Mouse (Mus musculus): Measurements from ENCODE around the gene Grin1. TPM values are rescaled to one million over a fixed set of nuclear protein-coding genes. Genes with fewer than 3 reads are reported as not detected.

Gene Grin1
- polyA plus RNA-seq, 1 experiment: 0.02 TPM

DNA sequence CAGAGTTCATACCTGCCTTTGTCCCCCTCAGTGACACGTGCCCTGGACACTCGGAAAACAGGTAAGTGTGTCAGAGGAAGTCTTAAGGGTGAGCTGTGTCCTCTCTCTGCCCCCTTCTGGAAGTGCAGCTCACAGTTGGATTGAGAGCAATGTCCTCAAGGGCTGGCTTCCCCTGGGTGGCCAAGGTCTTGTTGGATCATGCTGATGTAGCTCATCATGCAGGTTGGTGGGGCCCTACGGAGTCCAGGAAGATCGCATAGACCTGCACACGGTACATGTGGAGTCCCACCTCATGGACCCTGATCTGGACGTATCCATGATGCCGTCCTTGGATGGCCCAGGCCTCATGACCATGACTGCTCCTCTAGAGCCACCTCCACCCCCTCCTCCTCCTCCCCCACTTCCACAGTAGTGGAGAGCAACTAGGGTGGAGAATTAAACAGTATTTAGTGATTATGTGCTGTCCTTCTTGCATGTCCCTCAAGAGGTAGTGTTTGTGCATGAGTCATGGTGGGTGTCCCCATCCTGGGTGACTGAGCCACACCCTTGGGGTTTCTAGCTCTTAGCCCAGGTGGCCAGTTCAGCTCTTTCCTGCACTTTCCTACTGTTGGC is 30.1 kb downstream of the Grin1 start:
- Histone ChIP-seq H3K79me3 (ENCODE audit: low read depth) (no peaks in the 10 kb centered on the region), H3ac (ENCODE audit: control insufficient read depth, insufficient read length, low read depth) (no peak overlapping the region), H3K4me3 (ENCODE audit: insufficient read depth, poor library complexity, severe bottlenecking) (no peak overlapping the region), H3K36me3 (ENCODE audit: control insufficient read depth, insufficient read depth) (peaks cover 23% of the 10 kb centered on the region), H3K79me2 (ENCODE audit: control insufficient read depth, insufficient read depth) (no peaks in the 10 kb centered on the region), H3K27me3 (ENCODE audit: control insufficient read depth, insufficient read depth, insufficient read length) (peaks cover 48% of the 10 kb centered on the region)
- TF ChIP-seq CTCF (IDR thresholded peaks at IDR 0.05; ENCODE audit: control insufficient read depth, insufficient read depth, insufficient read length) (no peak), USF1 (IDR thresholded peaks at IDR 0.05; ENCODE audit: low read depth) (no peak), MYOD1 (IDR thresholded peaks at IDR 0.05; ENCODE audit: control insufficient read depth, insufficient read length, low read depth) (no peak), MYOG (IDR thresholded peaks at IDR 0.05; ENCODE audit: control insufficient read depth, extremely low read depth, insufficient read length) (no peak), CEBPB (IDR thresholded peaks at IDR 0.05; ENCODE audit: low read depth) (no peak), MAX (IDR thresholded peaks at IDR 0.05) (no peak), FOSL1 (IDR thresholded peaks at IDR 0.05; ENCODE audit: insufficient read depth, low read length, poor library complexity, severe bottlenecking) (no peak)

DNA sequence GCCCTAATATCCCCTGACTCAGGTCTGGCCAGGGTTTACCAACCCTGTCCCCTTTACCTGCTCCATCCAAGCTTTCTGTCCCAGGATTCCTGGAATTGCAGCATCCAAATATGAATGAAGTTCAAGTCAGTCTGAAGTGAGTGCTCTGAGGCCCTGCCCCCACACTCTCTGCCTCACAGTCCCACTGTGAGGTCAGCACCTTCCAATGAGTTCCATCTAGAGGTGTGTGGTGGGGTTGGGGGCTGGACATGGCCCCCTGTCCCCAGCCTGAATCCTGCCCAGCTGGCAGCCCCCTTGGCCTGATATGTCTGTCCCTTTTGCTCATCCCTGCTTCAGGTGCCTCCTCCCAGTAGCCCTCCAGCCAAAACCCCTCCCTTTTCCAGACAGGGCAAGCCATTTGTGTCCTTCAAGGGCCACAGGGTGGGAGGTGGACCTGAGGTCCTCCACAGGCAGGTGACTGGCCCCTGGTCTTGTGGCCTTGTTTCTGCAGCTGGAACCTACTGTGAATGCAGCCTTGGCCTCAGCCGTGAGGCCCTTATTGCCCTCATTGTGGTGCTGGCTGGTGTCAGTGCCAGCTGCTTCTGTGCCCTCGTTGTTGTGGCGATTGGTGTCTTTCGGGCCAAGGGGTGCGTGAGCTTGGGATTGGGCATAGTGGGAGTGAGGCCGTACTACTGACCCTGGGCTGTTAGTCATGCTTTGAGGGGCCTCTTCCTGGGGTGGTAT is 30.9 kb downstream of the Grin1 start, which contains the start of gene Tmem210:
Gene Tmem210, plus strand, starts transcription at position 219 of the 723 bp plus-strand sequence.
- peaks cover 42% of the 10 kb centered on the region for H3K27me3 ChIP-seq (ENCODE audit: control insufficient read depth, insufficient read depth, insufficient read length)
- TF ChIP-seq MAX (IDR thresholded peaks at IDR 0.05) (no peak), MYOG (IDR thresholded peaks at IDR 0.05; ENCODE audit: control insufficient read depth, extremely low read depth, insufficient read length) (no peak), FOSL1 (IDR thresholded peaks at IDR 0.05; ENCODE audit: insufficient read depth, low read length, poor library complexity, severe bottlenecking) (no peak), USF1 (IDR thresholded peaks at IDR 0.05; ENCODE audit: low read depth) (no peak), CEBPB (IDR thresholded peaks at IDR 0.05; ENCODE audit: low read depth) (no peak), CTCF (IDR thresholded peaks at IDR 0.05; ENCODE audit: control insufficient read depth, insufficient read depth, insufficient read length) (no peak), MYOD1 (IDR thresholded peaks at IDR 0.05; ENCODE audit: control insufficient read depth, insufficient read length, low read depth) (no peak)

DNA sequence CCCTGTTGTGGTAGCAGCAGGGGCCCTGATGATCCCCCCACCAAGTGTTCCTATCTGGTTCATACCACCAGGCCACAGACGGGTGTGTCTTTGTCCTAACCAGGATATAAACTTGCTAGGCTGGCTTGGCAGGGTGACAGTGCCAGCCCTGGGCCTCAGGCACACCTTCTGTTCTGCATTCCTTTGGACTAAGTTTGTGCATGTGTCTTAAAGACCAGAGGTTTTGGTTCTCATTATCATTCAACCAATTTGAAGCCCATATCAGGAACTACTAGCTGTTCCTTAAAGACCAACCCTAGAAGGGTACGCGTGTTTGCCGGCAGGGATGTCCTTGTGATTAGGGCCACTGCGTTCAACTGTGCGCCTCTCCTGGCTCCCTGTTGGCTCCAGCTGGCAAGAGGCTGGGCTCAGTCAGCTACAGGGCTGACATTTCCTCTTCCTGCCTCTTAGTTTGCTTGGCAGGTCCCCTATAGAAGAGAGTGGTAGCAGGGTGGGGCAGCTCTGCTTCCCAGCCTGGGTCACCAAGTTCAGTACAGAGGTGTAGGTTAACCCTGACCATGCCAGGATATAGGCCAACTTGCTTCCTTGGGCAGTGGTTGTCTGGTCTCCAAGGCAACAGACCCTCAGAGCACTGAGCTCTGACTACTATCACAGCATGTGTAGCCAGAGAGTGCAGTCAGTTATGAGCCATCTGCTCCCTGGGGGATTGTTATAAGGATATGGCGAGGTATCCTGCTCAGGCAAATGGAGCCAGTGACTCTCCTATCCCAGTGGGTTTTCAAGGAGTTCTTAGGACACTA is 31.9 kb downstream of the Grin1 start:
- Histone ChIP-seq H3K36me3 (ENCODE audit: control insufficient read depth, insufficient read depth) (peaks cover 39% of the 10 kb centered on the region), H3K79me2 (ENCODE audit: control insufficient read depth, insufficient read depth) (no peaks in the 10 kb centered on the region), H3K79me3 (ENCODE audit: low read depth) (no peaks in the 10 kb centered on the region), H3ac (ENCODE audit: control insufficient read depth, insufficient read length, low read depth) (no peak overlapping the region), H3K27me3 (ENCODE audit: control insufficient read depth, insufficient read depth, insufficient read length) (peaks cover 38% of the 10 kb centered on the region), H3K4me3 (ENCODE audit: insufficient read depth, poor library complexity, severe bottlenecking) (no peak overlapping the region)
- TF ChIP-seq MYOG (IDR thresholded peaks at IDR 0.05; ENCODE audit: control insufficient read depth, extremely low read depth, insufficient read length) (no peak), CTCF (IDR thresholded peaks at IDR 0.05; ENCODE audit: control insufficient read depth, insufficient read depth, insufficient read length) (no peak), MAX (IDR thresholded peaks at IDR 0.05) (no peak), FOSL1 (IDR thresholded peaks at IDR 0.05; ENCODE audit: insufficient read depth, low read length, poor library complexity, severe bottlenecking) (no peak)

More for the DNA sequence above, 30.9 kb downstream of the Grin1 start, which contains the start of gene Tmem210:
- Histone ChIP-seq H3ac (ENCODE audit: control insufficient read depth, insufficient read length, low read depth) (no peak within 1 kb of the TSS), H3K36me3 (ENCODE audit: control insufficient read depth, insufficient read depth) (peaks cover 29% of the 10 kb centered on the region), H3K79me2 (ENCODE audit: control insufficient read depth, insufficient read depth) (no peaks in the 10 kb centered on the region), H3K79me3 (ENCODE audit: low read depth) (no peaks in the 10 kb centered on the region), H3K4me3 (ENCODE audit: insufficient read depth, poor library complexity, severe bottlenecking) (no peak within 1 kb of the TSS)

DNA sequence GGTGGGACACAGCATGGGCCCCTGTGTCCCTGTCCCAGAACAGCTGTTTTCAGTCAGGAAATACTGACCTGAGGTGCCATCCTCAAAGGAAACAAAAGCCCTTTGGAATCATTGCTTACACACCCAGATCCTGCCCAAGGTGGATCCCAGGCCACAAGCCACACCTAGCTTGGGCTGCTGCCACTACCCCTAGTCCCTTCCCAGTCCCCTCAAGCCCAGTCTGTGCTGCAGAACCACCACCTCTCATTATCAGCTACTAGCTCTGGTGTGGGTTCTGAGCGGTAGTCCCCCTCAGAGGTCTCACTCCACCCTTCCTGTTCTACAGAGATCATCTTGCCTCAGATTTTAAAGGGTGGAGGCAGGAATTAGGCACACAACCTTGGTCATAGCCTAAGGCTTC is 32.7 kb downstream of the Grin1 start:
- no peak overlapping the region for H3ac ChIP-seq (ENCODE audit: control insufficient read depth, insufficient read length, low read depth)
- no peak overlapping the region for H3K4me3 ChIP-seq (ENCODE audit: insufficient read depth, poor library complexity, severe bottlenecking)
- H3K36me3 ChIP-seq (ENCODE audit: control insufficient read depth, insufficient read depth): peaks cover 45% of the 10 kb centered on the region
- H3K27me3 ChIP-seq (ENCODE audit: control insufficient read depth, insufficient read depth, insufficient read length): peaks cover 31% of the 10 kb centered on the region
- TF ChIP-seq MYOG (IDR thresholded peaks at IDR 0.05; ENCODE audit: control insufficient read depth, extremely low read depth, insufficient read length) (no peak), CEBPB (IDR thresholded peaks at IDR 0.05; ENCODE audit: low read depth) (no peak), MYOD1 (IDR thresholded peaks at IDR 0.05; ENCODE audit: control insufficient read depth, insufficient read length, low read depth) (no peak), MAX (IDR thresholded peaks at IDR 0.05) (no peak), CTCF (IDR thresholded peaks at IDR 0.05; ENCODE audit: control insufficient read depth, insufficient read depth, insufficient read length) (no peak), USF1 (IDR thresholded peaks at IDR 0.05; ENCODE audit: low read depth) (no peak), FOSL1 (IDR thresholded peaks at IDR 0.05; ENCODE audit: insufficient read depth, low read length, poor library complexity, severe bottlenecking) (no peak)
- H3K79me2 ChIP-seq (ENCODE audit: control insufficient read depth, insufficient read depth): no peaks in the 10 kb centered on the region
- no peaks in the 10 kb centered on the region for H3K79me3 ChIP-seq (ENCODE audit: low read depth)

DNA sequence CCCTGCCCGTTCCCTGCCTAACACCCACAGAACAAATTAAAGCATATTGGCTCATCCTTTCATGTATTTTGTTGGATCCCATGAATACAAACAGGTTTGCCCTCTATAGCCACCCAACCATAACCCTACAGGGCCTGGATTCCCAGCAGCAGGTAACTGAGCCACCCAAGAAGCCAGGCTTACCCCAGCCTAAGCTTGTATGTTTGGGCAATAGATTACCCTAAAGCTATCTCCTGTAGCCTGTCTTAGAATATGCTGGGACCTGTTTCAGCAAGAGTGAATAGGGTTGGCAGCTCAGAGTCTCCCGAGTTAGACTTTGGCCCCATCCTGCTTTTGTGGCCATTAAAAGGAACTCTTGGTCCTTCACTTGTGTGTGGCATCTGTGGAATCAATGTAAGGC is 33.4 kb downstream of the Grin1 start:
- Histone ChIP-seq H3K36me3 (ENCODE audit: control insufficient read depth, insufficient read depth) (peaks cover 52% of the 10 kb centered on the region), H3K27me3 (ENCODE audit: control insufficient read depth, insufficient read depth, insufficient read length) (peaks cover 23% of the 10 kb centered on the region), H3K79me2 (ENCODE audit: control insufficient read depth, insufficient read depth) (no peaks in the 10 kb centered on the region), H3K79me3 (ENCODE audit: low read depth) (no peaks in the 10 kb centered on the region), H3K4me3 (ENCODE audit: insufficient read depth, poor library complexity, severe bottlenecking) (no peak overlapping the region), H3ac (ENCODE audit: control insufficient read depth, insufficient read length, low read depth) (no peak overlapping the region)
- TF ChIP-seq MYOD1 (IDR thresholded peaks at IDR 0.05; ENCODE audit: control insufficient read depth, insufficient read length, low read depth) (no peak), USF1 (IDR thresholded peaks at IDR 0.05; ENCODE audit: low read depth) (no peak), MYOG (IDR thresholded peaks at IDR 0.05; ENCODE audit: control insufficient read depth, extremely low read depth, insufficient read length) (no peak), MAX (IDR thresholded peaks at IDR 0.05) (no peak), CTCF (IDR thresholded peaks at IDR 0.05; ENCODE audit: control insufficient read depth, insufficient read depth, insufficient read length) (no peak), CEBPB (IDR thresholded peaks at IDR 0.05; ENCODE audit: low read depth) (no peak)

Measured in C2C12 (cell line).